Mouse (Mus musculus) intestine, embryonic 14.5 days (tissue): Measurements from ENCODE around the gene Gm16253. TPM values are rescaled to one million over a fixed set of nuclear protein-coding genes. Genes with fewer than 3 reads are reported as not detected.
"Not testable (repeated sequence)": the region's sequence is repeated elsewhere in the genome, so short reads cannot be mapped to it uniquely, and the experiment has no call there.

Source experiments
- ATAC-seq: fragments of 200-750 bp; cut with Nextera tagmentation; replicated peaks from 2 replicates; pipeline ENCODE4 v1.8.0; 2017; ENCODE audit warnings: low read depth, moderate number of reproducible peaks, moderate TSS enrichment, moderate library complexity; ENCODE audit not compliant: low FRiP score, low TSS enrichment
- DNase-seq: peaks from one replicate; pipeline ENCODE4 v3.0.0-alpha.2; 2018; ENCODE audit warnings: low spot score
- H3K27ac ChIP-seq: fragments of 300-500 bp; sonication (generic); 2 replicates; pipeline ENCODE4 v1.5.1; 2014; ENCODE audit warnings: low read depth, mild to moderate bottlenecking, control low read depth
- H3K27me3 ChIP-seq: fragments of 300-500 bp; sonication (generic); replicated peaks from 2 replicates; pipeline ENCODE4 v1.6.1; 2014; ENCODE audit warnings: low read length, control low read depth; ENCODE audit not compliant: control insufficient read depth, insufficient read depth
- H3K36me3 ChIP-seq: fragments of 300-500 bp; sonication (generic); 2 replicates; pipeline ENCODE4 v1.6.1; 2014; ENCODE audit warnings: low read length, control low read depth; ENCODE audit not compliant: control insufficient read depth, insufficient read depth
- H3K4me1 ChIP-seq: fragments of 300-500 bp; sonication (generic); replicated peaks from 2 replicates; pipeline ENCODE4 v1.6.1; 2014; ENCODE audit warnings: low read length, control low read depth, mixed read lengths; ENCODE audit not compliant: control insufficient read depth, insufficient read depth
- H3K4me2 ChIP-seq: fragments of 300-500 bp; sonication (generic); 2 replicates; pipeline ENCODE4 v1.6.1; 2014; ENCODE audit warnings: low read length
- H3K4me3 ChIP-seq: fragments of 300-500 bp; sonication (generic); 2 replicates; pipeline ENCODE4 v1.5.1; 2014; ENCODE audit warnings: low read depth, low read length, control low read depth, mixed read lengths
- H3K9ac ChIP-seq: fragments of 300-500 bp; sonication (generic); 2 replicates; pipeline ENCODE4 v1.6.1; 2014; ENCODE audit warnings: mild to moderate bottlenecking, low read length
- H3K9me3 ChIP-seq: fragments of 300-500 bp; sonication (generic); 2 replicates; pipeline ENCODE4 v1.6.1; 2016; ENCODE audit warnings: low read length, control low read depth; ENCODE audit not compliant: control insufficient read depth
- WGBS: fragments of 180-500 bp; shearing (Covaris S2); extraction: QIAGEN DNeasy Blood & Tissue Kit; methylation state at CpG from one replicate; pipeline ENCODE4 v1.1.7; 2014; 5-methylcytosine and 5-hydroxymethylcytosine counted together
- polyA plus RNA-seq: library from polyadenylated mRNA; unstranded; fragments of >200 nt; fragmentation: Nextera tagmentation; extraction: Ambion mirVana; gene quantifications from 2 replicates; pipeline ENCODE4 v1.2.1, GENCODE M21; 2014

Gene Gm16253
- polyA plus RNA-seq, 1 experiment from 2014 or later: 0.37 TPM

- peak overlapping the region; percentile 94 for H3K27ac ChIP-seq
- DNase-seq (no peak), ATAC-seq (no peak)
- peaks cover 20% of the 10 kb centered on the region for H3K4me1 ChIP-seq
- peak overlapping the region; percentile 74 for H3K4me2 ChIP-seq
- peaks cover 10% of the 10 kb centered on the region; the same call in 1 of the 2 replicates for H3K36me3 ChIP-seq
- WGBS: 23% methylated on average over 5 of the region's 5 CpGs
- H3K9me3 ChIP-seq: no peaks in the 10 kb centered on the region
- H3K4me3 ChIP-seq: peak overlapping the region; percentile 65
- H3K27me3 ChIP-seq: 0 out of 2 replicates have a peak, but pooled peaks cover 9% of the 10 kb centered on the region
- H3K9ac ChIP-seq: peak overlapping the region; percentile 70
Observed at GRCm38 (mm10) chr3:96602704-96603084, 25.9 kb downstream of the Gm16253 start.

- WGBS: 69% methylated on average over 5 of the region's 5 CpGs
- H3K27ac ChIP-seq: no peak overlapping the region
Observed at GRCm38 (mm10) chr3:96603311-96603710, 26.5 kb downstream of the Gm16253 start.

DNA sequence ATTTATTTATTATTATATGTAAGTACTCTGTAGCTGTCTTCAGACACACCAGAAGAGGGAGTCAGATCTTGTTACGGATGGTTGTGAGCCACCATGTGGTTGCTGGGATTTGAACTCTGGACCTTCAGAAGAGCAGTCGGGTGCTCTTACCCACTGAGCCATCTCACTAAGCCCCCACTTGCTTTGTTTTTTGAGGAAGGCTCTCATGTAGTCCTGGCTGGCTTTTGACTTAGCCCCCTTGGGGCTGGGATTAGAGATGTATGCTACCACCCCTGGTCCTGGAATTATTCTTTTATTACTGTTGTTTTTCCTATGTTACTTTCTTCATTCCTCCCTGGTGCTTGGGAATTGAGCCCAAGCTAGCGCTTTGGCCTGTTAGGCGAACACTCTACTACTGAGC, 29.2 kb downstream of the Gm16253 start:
- not testable (repeated sequence) for DNase-seq, H3K4me2 ChIP-seq, H3K9ac ChIP-seq, H3K4me1 ChIP-seq, H3K4me3 ChIP-seq, ATAC-seq, H3K9me3 ChIP-seq, H3K27me3 ChIP-seq, H3K27ac ChIP-seq
- peaks cover 13% of the 10 kb centered on the region for H3K36me3 ChIP-seq
- WGBS: 94% methylated on average over 3 of the region's 4 CpGs

More at GRCm38 (mm10) chr3:96603311-96603710, 26.5 kb downstream of the Gm16253 start:
- H3K9ac ChIP-seq: peak overlapping the region; percentile 70
- 0 out of 2 replicates have a peak, but pooled peaks cover 9% of the 10 kb centered on the region for H3K27me3 ChIP-seq
- peak overlapping the region; percentile 74 for H3K4me2 ChIP-seq
- H3K4me1 ChIP-seq: peaks cover 18% of the 10 kb centered on the region
- ATAC-seq (no peak), DNase-seq (no peak)
- H3K4me3 ChIP-seq: peak overlapping the region; percentile 65
- no peaks in the 10 kb centered on the region for H3K9me3 ChIP-seq
- H3K36me3 ChIP-seq: peaks cover 10% of the 10 kb centered on the region; the same call in 1 of the 2 replicates

DNA sequence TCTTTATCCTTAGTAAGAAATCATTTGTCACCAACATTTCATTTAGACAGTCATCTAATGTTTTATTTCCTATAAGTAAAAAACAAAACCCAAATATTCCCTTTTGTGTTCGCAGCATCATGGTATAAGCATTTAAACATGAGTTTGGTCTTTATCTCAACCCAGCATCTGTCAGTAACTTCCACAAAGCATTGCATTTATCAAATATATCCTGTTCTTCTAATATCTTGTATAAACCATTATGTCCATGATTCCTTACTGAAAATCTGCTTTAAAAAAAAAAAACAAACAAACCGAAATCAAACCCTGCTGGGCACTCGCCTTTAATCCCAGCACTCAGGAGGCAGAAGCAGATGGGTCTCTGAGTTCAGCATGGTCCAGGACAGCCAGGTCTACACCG, 29.8 kb downstream of the Gm16253 start:
- Histone ChIP-seq H3K9me3 (no peaks in the 10 kb centered on the region), H3K27me3 (no peaks in the 10 kb centered on the region), H3K9ac (no peak overlapping the region), H3K4me2 (no peak overlapping the region), H3K4me3 (no peak overlapping the region), H3K36me3 (peaks cover 18% of the 10 kb centered on the region), H3K27ac (no peak overlapping the region), H3K4me1 (peaks cover 10% of the 10 kb centered on the region; the same call in 1 of the 2 replicates)
- DNase-seq: no peak
- 92% methylated on average over 4 of the region's 4 CpGs for WGBS
- no peak for ATAC-seq

GRCm38 (mm10) chr3:96617941-96618340, 41.2 kb downstream of the Gm16253 start:
- Histone ChIP-seq H3K4me2 (no peak overlapping the region), H3K27me3 (no peaks in the 10 kb centered on the region), H3K9ac (no peak overlapping the region), H3K27ac (no peak overlapping the region), H3K4me1 (no peaks in the 10 kb centered on the region), H3K36me3 (peaks cover 70% of the 10 kb centered on the region), H3K9me3 (no peaks in the 10 kb centered on the region), H3K4me3 (no peak overlapping the region)
- DNase-seq (no peak), ATAC-seq (no peak)
- WGBS: 92% methylated on average over 3 of the region's 3 CpGs

GRCm38 (mm10) chr3:96623201-96623600, 46.4 kb downstream of the Gm16253 start:
- H3K4me3 ChIP-seq: no peak overlapping the region
- no peak overlapping the region for H3K27ac ChIP-seq
- H3K9me3 ChIP-seq: no peaks in the 10 kb centered on the region
- H3K36me3 ChIP-seq: peaks cover 67% of the 10 kb centered on the region
- 89% methylated on average over 4 of the region's 4 CpGs for WGBS
- H3K9ac ChIP-seq: no peak overlapping the region
- no peaks in the 10 kb centered on the region for H3K27me3 ChIP-seq
- no peaks in the 10 kb centered on the region for H3K4me1 ChIP-seq
- ATAC-seq (no peak), DNase-seq (no peak)
- H3K4me2 ChIP-seq: no peak overlapping the region

DNA sequence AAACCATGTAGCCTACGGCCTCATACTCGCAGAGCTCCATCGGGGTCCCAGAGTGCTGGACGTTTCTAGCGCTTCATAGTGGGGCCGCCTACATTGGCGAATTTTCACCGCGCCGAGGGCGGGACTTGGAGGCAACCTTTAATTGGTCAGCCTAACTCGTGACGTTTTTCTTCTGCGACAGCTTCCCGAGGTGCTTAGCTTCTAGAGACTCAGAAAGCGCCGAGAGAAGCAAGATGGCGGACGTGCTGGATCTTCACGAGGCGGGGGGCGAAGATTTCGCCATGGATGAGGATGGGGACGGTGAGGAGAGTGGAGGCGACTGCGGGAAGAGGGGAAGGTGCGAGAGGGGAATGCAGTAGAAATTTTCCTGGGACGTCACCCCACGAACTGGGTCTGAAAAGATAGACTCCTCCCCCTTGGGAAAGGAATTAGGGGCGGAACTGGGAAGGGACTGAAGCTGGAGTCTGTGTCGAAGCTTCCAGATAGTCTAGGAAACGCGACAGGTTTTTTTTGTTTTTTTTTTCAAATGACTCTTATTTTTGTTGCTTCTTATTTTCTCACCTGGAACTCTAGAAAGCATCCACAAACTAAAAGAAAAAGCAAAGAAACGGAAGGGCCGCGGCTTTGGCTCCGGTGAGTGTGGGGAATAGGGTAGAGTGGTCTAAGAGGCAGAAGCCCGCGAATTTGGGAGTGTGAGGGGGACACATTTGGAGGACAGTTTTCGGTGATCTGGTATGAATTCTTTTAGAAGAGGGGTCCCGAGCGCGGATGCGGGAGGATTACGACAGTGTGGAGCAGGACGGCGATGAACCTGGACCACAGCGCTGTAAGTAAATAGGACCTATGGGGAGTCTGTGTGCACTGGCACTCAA, 53.2 kb downstream of the Gm16253 start, which contains the start of gene Rbm8a:
TSS of gene Rbm8a (plus strand) at position 205 of the 872 bp plus-strand sequence.
- Histone ChIP-seq H3K27me3 (no peaks in the 10 kb centered on the region), H3K27ac (peak within 1 kb of the TSS; percentile 82), H3K36me3 (peaks cover 39% of the 10 kb centered on the region), H3K4me1 (peaks cover 10% of the 10 kb centered on the region), H3K9ac (peak within 1 kb of the TSS; percentile 86), H3K9me3 (no peaks in the 10 kb centered on the region), H3K4me3 (peak within 1 kb of the TSS; percentile 61), H3K4me2 (peak within 1 kb of the TSS; percentile 81)
- DNase-seq (peak; percentile 98), ATAC-seq (peak; percentile 93)
- 1% methylated on average over 48 of the region's 48 CpGs for WGBS
